Mouse (Mus musculus) macrophage (primary cell): ENCODE data around the gene Kntc1. TPM values are rescaled to one million over a fixed set of nuclear protein-coding genes. Genes with fewer than 3 reads are reported as not detected.
"Not testable (repeated sequence)": the region's sequence is repeated elsewhere in the genome, so short reads cannot be mapped to it uniquely, and the experiment has no call there.

Source experiments
- H3K27ac ChIP-seq: fragments of 350-480 bp; formaldehyde crosslinking; 2 replicates; pipeline ENCODE4 v1.9.0; 2021
- H3K36me3 ChIP-seq: fragments of 350-480 bp; formaldehyde crosslinking; 2 replicates; pipeline ENCODE4 v1.9.0; 2021; ENCODE audit errors: inconsistent target
- H3K4me3 ChIP-seq: fragments of 350-480 bp; formaldehyde crosslinking; 2 replicates; pipeline ENCODE4 v1.9.0; 2021; ENCODE audit errors: inconsistent target
- H3K79me2 ChIP-seq: fragments of 350-480 bp; formaldehyde crosslinking; 2 replicates; pipeline ENCODE4 v1.9.0; 2021; ENCODE audit errors: inconsistent target
- WGBS: methylation state at CpG from one replicate; pipeline ENCODE4 v1.1.7; 2026; ENCODE audit warnings: inconsistent platforms; ENCODE audit not compliant: missing documents; 5-methylcytosine and 5-hydroxymethylcytosine counted together
- polyA plus RNA-seq: library from polyadenylated mRNA; stranded (reverse); fragments of 250-400 nt; gene quantifications from 3 replicates; pipeline ENCODE4 v1.2.4, GENCODE M21; 2018; ENCODE audit warnings: inconsistent platforms
- total RNA-seq, 78 experiments: library from RNA; depleted of rRNA; stranded (reverse); fragments of 250-400 nt; gene quantifications; 1 replicate in 9 of 78; 2 replicates in 24 of 78; 3 replicates in 43 of 78; 4 replicates in 2 of 78; pipeline ENCODE4 v1.2.4; 2018; ENCODE audit warnings: inconsistent platforms in 56 of 78

The Kntc1 gene
- 10 to 100 TPM in 4 of 26 experiments, 1 to 10 TPM in 20, under 1 TPM in 2; 0.63 to 23.9 (median 6.3) TPM for total RNA-seq (2018; cell fraction: chromatin; rRNA removed)
- total RNA-seq (2018; cell fraction: cytosol; rRNA removed) = 1 to 10 TPM in 14 of 26 experiments, under 1 TPM in 12; 0.42 to 2.8 (median 1.0) TPM
- 10 to 100 TPM in 1 of 26 experiments, 1 to 10 TPM in 22, under 1 TPM in 3; 0.59 to 22.2 (median 2.1) TPM for total RNA-seq (2018; cell fraction: nucleus; rRNA removed)
- polyA plus RNA-seq = 0.50 to 8.5 TPM (median 1.5 TPM) in 3 replicates

DNA sequence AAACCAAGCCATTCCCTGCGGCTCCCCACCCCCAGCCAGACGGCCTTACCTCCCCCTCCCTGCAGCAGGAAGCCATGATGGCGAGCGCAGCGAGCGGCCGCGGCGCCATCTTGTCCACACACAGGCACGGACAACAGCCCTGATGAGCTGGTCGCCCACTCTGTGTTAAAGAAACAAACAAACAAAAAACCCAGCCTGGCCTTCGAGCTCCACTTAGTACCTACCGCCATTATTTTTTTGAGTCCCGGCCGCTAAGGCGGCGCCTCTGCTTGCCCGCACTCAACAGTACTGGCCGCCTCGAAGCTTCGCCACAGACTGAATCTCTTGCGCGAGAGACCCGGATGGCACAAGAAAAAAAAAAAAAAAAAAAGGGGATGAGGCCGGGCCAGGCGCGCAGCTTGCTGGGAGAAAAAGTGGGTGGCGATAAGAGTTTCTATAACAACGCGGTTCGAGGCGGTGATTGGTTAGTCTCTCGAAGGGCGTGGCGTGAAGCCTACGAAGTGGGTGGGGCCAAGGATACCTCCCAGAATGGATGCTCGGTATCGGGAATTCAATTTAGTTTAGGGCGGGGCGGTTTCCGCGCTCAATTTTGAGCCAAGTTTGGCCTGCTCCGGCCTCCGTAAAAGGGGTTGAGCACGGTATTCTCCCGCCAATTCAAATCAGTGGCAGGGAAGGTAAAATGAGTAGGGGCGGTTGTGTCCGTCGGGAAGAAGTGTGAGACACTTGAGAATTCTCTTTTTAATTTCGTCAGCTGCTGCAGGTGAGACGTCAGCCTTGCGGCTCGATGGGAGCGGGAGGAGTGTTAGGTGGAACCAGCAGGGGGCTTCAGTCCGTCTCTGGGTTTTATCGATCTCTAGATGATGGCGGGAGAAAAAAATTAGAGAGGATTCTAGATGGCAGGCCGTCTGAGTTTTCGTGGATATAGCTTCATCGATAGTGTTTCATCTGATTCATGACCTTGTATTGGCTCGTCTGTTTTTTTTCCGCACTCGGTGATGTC lies at the start of gene Kntc1, which contains the start of gene Rsrc2:
Gene Kntc1 (plus strand): TSS at position 652 of the 1,000 bp plus-strand sequence.
Gene Rsrc2 (minus strand): TSS at position 350 of the 1,000 bp plus-strand sequence.
- H3K79me2 ChIP-seq = peaks cover 81% of the 10 kb centered on the region
- peak within 1 kb of the TSS; percentile 90 for H3K27ac ChIP-seq
- WGBS = under 1% methylated on average over 63 of the region's 63 CpGs
- peaks cover 17% of the 10 kb centered on the region for H3K36me3 ChIP-seq
- H3K4me3 ChIP-seq = peak within 1 kb of the TSS; percentile 92

DNA sequence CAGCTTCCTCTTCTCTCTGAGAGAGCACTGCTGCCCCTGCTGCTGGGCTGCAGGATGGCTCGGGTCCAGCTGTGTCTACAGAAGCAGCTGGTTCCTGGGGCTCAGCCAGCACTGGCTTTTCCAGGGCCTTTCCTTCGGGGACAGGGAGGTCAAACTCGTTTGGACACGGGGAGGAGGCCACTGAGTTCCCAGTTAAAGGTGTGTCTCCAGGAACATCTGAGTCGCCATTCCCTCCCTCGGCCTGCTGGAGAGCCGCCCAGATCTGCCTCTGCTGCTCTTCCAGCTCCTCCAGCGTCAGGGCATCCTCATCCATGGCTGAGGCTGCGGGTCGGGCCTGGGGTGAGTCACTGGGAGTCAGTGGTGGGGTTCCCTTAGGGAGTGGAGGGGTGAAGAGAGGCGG lies 48.9 kb upstream of the Kntc1 start:
- H3K79me2 ChIP-seq = no peaks in the 10 kb centered on the region
- no peak overlapping the region for H3K4me3 ChIP-seq
- WGBS = 82% methylated on average over 11 of the region's 11 CpGs
- no peak overlapping the region for H3K27ac ChIP-seq
- peaks cover 62% of the 10 kb centered on the region for H3K36me3 ChIP-seq

DNA sequence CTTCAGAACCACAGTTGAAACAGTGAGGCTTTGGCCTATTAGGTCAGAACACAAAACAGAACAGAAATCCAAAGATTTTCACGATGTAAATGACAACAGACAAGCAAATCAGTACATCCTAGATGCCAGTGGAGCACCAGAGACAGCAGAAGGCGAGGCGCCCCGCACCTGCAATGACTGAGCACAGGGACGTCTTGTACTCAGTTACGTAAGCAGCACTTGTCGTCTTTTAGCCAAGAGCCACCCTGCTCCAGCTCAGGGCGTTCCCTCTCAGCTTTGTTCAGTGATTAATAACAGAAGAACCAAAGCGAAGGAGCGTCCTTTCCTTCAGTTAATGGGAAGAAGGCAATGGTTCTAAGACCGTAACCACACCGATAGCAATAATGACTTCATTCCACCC lies 40.9 kb upstream of the Kntc1 start:
- WGBS = 93% methylated on average over 12 of the region's 12 CpGs
- H3K36me3 ChIP-seq = peaks cover 82% of the 10 kb centered on the region
- no peak overlapping the region for H3K27ac ChIP-seq
- peaks cover 45% of the 10 kb centered on the region for H3K79me2 ChIP-seq
- H3K4me3 ChIP-seq = no peak overlapping the region

DNA sequence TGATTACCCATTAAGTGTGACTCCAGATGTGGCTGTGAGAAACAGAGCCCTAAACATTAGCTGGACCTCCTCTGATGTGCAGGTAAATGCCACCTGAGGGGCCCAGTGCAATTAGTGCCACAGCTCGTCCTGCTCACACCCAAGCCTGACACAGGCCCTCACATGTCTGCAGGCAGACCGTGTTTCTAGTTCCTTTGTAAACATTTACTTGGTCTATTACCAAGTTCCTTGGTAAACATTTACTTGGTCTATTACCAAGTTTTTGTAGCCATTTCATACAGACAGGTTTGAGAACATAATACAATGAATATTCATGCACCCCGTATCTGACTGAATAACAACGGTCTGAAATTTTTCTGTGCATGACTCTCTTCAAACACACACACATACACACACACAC lies 39.9 kb upstream of the Kntc1 start:
- H3K79me2 ChIP-seq = peaks cover 45% of the 10 kb centered on the region
- H3K27ac ChIP-seq = no peak overlapping the region
- no peak overlapping the region for H3K4me3 ChIP-seq
- WGBS = 97% methylated on average over 3 of the region's 4 CpGs
- H3K36me3 ChIP-seq = peaks cover 72% of the 10 kb centered on the region

DNA sequence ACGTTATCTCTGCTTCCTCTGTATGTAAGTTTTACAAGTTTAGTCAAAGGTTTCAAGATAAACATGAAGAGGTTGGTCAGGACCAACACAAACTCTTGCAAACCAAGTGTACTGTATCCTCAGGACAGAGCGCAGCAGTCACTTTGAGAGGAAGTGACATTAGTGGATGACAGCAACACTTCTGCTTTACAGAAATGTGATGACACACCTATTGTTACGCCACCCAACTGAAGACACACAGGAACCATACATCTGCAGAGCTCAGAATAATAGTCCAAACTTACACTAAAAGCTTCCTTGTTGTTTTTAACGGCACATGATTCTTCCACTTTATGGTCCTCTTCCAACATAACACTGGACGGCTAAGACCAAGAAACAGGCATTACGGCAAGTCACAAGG lies 35.7 kb upstream of the Kntc1 start:
- 19% methylated on average over 6 of the region's 6 CpGs for WGBS
- peaks cover 79% of the 10 kb centered on the region for H3K79me2 ChIP-seq
- H3K4me3 ChIP-seq = no peak overlapping the region
- H3K36me3 ChIP-seq = peaks cover 39% of the 10 kb centered on the region
- peak overlapping the region; percentile 83 for H3K27ac ChIP-seq

DNA sequence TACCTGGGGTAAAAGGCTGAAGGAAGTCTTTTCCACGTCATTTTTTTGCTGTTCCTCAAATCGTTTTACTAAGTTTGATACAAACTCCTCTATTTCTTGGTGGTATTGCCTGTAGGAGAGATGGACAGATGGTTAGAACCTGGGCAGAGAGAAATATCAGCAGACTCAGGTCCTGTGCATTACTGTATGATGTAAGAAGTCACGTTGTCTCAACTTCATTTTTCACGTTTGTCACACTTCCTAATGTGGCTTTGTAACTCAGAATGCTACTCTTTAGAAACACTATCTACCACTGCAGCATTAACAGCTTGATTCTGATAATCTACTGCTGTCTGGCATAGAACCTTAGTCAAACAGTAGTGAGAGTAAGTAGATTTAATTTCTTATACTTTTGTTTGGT lies 34.9 kb upstream of the Kntc1 start:
- WGBS = 33% methylated on average over 4 of the region's 4 CpGs
- H3K36me3 ChIP-seq = peaks cover 31% of the 10 kb centered on the region
- no peak overlapping the region for H3K4me3 ChIP-seq
- H3K27ac ChIP-seq = peak overlapping the region; percentile 83
- peaks cover 80% of the 10 kb centered on the region for H3K79me2 ChIP-seq

DNA sequence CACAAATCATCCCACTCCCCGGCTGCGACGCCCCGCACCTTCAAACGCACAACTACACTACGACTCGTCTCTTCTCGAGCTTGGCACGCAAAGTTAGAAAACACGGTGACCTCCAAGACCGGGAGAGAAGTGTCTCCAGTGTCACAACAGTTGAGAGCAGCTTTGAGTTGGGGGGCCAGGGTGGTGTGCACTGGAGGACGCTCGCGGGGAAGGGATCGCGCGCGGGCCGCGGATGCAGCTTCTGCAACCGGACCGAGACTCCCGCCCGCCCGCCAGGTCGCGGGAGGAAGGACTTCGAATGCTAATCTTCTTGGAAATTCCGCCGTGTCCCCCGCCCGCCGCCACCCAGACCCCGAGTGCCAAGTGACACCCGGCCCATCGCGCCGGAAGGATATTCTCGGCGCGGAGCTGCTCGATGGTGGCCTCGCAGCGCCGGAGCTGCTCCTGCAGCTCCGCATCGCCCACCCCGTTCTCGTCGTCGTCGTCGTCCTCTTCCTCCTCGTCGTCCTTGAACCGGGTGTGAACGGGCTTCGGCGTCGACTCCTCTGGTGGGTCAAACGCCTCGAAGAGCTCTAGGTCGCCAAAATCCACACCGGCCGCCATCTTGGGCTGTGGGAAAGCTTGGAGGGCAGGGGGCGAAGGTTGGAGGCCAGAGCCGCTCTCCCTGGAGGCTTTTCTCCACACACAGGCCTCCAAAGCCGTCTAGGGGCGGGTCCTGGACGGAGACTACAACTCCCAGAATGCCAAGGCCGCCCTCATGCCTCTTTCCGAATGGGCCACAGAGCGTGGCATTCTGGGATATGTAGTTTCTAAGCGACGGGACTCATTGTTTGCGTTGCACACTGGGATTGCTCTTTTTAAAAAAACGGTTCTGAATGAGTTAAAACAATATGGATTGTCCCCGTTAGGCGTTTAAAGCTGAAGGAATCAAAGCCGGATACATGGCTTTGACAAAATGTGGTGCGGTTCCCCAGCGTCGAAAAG lies 28.9 kb upstream of the Kntc1 start, which contains the start of gene Zcchc8:
Gene Zcchc8 (minus strand): TSS at position 773 of the 984 bp plus-strand sequence.
- H3K36me3 ChIP-seq = no peaks in the 10 kb centered on the region; the same call in 1 of the 2 replicates
- H3K79me2 ChIP-seq = peaks cover 52% of the 10 kb centered on the region
- H3K4me3 ChIP-seq = peak within 1 kb of the TSS; percentile 84
- H3K27ac ChIP-seq = peak within 1 kb of the TSS; percentile 61
- WGBS = under 1% methylated on average over 69 of the region's 83 CpGs

DNA sequence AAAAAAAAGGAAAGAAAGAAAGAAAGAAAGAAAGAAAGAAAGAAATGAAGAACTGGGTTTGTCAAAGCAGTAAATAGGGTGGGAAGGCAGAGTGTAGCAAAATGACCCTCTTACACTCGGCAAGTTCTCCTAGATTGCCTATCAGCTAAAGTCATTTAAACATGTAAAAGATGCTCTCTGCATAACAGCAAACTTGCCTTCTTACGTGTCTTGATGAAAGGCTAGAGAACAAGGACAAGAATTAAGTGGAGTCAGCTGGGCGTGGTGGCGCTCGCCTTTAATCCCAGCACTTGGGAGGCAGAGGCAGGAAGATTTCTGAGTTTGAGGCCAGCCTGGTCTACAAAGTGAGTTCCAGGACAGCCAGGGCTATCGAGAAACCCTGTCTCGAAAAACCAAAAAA lies 25.7 kb upstream of the Kntc1 start:
- not testable (repeated sequence) for H3K27ac ChIP-seq, H3K4me3 ChIP-seq
- H3K79me2 ChIP-seq = peaks cover 20% of the 10 kb centered on the region
- H3K36me3 ChIP-seq = peaks cover 13% of the 10 kb centered on the region
- WGBS = 73% methylated on average over 7 of the region's 7 CpGs

DNA sequence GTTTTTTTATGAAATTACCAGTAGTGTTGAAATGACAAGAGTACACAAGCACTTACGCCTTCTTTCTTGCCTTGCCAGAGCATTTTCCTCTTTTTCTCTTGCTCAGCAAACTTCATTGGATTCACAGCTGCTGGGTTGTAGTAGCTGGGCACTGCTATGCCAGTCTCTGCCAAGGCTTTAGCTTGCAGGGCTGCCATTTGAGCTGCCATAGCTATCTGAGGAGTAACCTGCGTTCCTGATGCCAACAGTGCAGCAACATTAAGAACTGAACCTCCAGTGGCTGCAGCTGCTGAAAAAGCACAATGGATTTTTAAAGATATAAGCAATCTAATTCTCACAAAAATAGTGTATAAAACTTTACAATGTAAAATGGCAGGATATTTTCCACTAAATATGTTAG lies 18.5 kb upstream of the Kntc1 start:
- Histone ChIP-seq H3K36me3 (peaks cover 84% of the 10 kb centered on the region), H3K27ac (no peak overlapping the region)
- 100% methylated on average over 2 of the region's 2 CpGs for WGBS

DNA sequence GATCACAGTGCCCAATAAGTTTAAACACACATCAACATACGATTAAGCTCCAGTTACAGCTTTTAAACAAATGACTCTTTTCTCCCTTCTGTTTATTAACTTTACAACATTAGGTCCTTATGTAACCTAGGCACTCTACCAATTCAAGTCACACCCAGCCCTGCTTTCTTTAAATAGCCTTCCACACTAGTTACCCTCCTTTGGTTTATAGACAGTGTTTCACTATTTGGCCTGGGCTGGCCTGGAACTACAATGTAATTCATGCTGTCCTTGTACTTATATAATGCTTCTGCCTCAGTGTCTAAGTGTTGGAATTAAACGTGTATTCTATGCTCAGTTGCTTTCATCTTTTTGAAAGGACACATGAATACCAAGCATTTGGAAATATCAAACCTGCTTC lies 5.2 kb upstream of the Kntc1 start:
- no peak overlapping the region for H3K4me3 ChIP-seq
- peaks cover 97% of the 10 kb centered on the region for H3K79me2 ChIP-seq
- 91% methylated on average over 2 of the region's 2 CpGs for WGBS
- no peak overlapping the region for H3K27ac ChIP-seq
- H3K36me3 ChIP-seq = peaks cover 62% of the 10 kb centered on the region

More for the DNA sequence above, 18.5 kb upstream of the Kntc1 start:
- H3K79me2 ChIP-seq = peaks cover 33% of the 10 kb centered on the region; the same call in 1 of the 2 replicates
- no peak overlapping the region for H3K4me3 ChIP-seq

DNA sequence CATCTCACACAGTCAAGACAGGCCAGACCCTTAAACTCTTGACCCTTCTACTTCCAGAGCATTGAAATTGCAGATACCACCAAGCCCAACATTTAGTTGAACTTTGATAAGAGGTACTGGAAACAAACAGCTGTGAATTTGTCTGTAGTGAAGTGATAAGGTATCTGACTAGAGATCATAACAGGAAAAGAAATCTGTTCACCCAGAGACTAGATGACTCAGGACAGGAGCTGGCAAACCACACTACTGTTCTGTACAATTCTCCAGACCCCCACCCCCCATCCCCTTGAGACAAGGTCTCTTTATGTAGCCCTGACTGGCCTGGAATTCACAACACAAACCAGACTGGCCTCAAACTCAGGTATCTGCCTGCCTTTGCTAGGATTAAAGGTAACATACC lies 3.3 kb upstream of the Kntc1 start:
- peaks cover 94% of the 10 kb centered on the region for H3K79me2 ChIP-seq
- H3K4me3 ChIP-seq = no peak overlapping the region
- H3K36me3 ChIP-seq = peaks cover 45% of the 10 kb centered on the region
- H3K27ac ChIP-seq = no peak overlapping the region

DNA sequence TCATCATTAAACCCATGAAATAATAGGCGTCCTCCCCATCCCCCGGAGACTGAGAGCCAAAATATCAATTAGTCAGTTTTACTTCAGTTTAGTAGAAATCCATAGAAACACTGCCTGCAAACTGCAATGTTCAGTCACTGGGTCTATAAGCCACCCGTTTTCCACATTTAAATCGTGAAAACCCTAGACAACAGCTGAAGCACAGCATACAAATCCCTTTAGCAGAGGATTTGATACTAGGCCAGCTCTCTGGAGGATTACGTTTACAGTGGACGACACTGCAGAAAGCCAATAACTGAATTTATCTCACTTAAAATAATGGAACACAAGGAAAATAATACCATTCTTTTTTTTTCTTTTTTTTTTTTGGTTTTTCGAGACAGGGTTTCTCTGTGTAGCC lies 1.9 kb upstream of the Kntc1 start:
- Histone ChIP-seq H3K27ac (no peak overlapping the region), H3K79me2 (peaks cover 94% of the 10 kb centered on the region), H3K4me3 (peak overlapping the region; percentile 92), H3K36me3 (peaks cover 35% of the 10 kb centered on the region)
- WGBS = 30% methylated on average over 6 of the region's 7 CpGs

DNA sequence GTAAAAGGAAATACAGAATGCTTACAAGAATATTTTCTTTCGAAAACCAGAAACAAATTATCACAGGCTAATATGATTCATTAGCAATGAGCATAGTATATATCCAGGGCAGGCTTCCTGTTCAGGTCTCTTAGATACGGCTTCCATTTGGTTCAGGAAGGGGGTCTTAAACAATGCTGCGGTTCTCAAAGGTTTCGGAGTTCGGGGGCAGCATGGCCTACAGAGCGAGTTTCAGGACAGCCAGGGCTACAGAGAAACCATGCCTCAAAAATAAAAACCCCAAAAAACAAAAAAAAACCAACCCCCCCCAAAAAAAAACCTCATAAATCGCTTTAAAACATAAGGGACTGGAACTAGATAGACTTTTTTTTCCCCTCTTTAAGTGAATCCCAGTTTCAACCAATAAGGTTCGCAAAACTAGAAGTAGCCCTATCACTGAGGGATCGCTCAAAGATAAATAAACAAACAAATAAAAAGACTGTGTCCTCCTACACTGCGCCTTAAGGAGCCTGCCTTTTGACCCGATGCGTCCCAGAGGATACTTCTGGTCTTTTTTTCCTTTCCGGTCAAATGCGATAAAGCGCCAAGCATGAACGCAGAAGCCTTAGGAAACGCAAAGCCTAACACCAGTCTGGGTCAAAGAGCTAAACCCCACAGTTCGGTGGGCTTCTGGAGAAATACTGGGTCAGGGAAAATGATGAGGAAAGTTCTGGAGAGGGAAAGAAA lies 1.0 kb upstream of the Kntc1 start:
- under 1% methylated on average over 18 of the region's 18 CpGs for WGBS
- Histone ChIP-seq H3K79me2 (peaks cover 90% of the 10 kb centered on the region), H3K36me3 (peaks cover 26% of the 10 kb centered on the region), H3K4me3 (peak overlapping the region; percentile 92), H3K27ac (peak overlapping the region; percentile 90)
